Mouse (Mus musculus) midbrain, embryonic 12.5 days (tissue): ENCODE results near the gene Fmo4. TPM values are rescaled to one million over a fixed set of nuclear protein-coding genes. Genes with fewer than 3 reads are reported as not detected.

ENCODE experiments used
- ATAC-seq: fragments of 200-750 bp; cut with Nextera tagmentation; 2 replicates; pipeline ENCODE4 v1.8.0; 2017; ENCODE audit warnings: low read depth, moderate TSS enrichment, moderate library complexity; ENCODE audit not compliant: low FRiP score
- H3K27ac ChIP-seq: fragments of 300-500 bp; sonication (generic); replicated peaks from 2 replicates; pipeline ENCODE4 v1.5.1; 2016; ENCODE audit warnings: mild to moderate bottlenecking
- H3K27me3 ChIP-seq: fragments of 300-500 bp; sonication (generic); 2 replicates; pipeline ENCODE4 v1.6.1; 2016; ENCODE audit warnings: mild to moderate bottlenecking
- H3K36me3 ChIP-seq: fragments of 300-500 bp; sonication (generic); 2 replicates; pipeline ENCODE4 v1.6.1; 2016
- H3K4me1 ChIP-seq: fragments of 300-500 bp; sonication (generic); 2 replicates; pipeline ENCODE4 v1.6.1; 2016
- H3K4me2 ChIP-seq: fragments of 300-500 bp; sonication (generic); replicated peaks from 2 replicates; pipeline ENCODE4 v1.6.1; 2016; ENCODE audit warnings: mild to moderate bottlenecking, moderate library complexity
- H3K4me3 ChIP-seq: fragments of 300-500 bp; sonication (generic); 2 replicates; pipeline ENCODE4 v1.5.1; 2016; ENCODE audit warnings: mild to moderate bottlenecking
- H3K9ac ChIP-seq: fragments of 300-500 bp; sonication (generic); replicated peaks from 2 replicates; pipeline ENCODE4 v1.6.1; 2016; ENCODE audit warnings: mild to moderate bottlenecking, moderate library complexity
- H3K9me3 ChIP-seq: fragments of 300-500 bp; sonication (generic); 2 replicates; pipeline ENCODE4 v1.6.1; 2016; ENCODE audit warnings: mild to moderate bottlenecking
- WGBS: fragments of 180-500 bp; shearing (Covaris S2); methylation state at CpG from one replicate; pipeline ENCODE4 v1.1.7; 2016; 5-methylcytosine and 5-hydroxymethylcytosine counted together
- polyA plus RNA-seq: library from polyadenylated mRNA; unstranded; fragments of >200 nt; fragmentation: Nextera tagmentation; extraction: Ambion mirVana; gene quantifications from 2 replicates; pipeline ENCODE4 v1.2.1, GENCODE M21; 2016

Fmo4 gene
- polyA plus RNA-seq, result 0.18 and 0.24 TPM in 2 replicates

DNA sequence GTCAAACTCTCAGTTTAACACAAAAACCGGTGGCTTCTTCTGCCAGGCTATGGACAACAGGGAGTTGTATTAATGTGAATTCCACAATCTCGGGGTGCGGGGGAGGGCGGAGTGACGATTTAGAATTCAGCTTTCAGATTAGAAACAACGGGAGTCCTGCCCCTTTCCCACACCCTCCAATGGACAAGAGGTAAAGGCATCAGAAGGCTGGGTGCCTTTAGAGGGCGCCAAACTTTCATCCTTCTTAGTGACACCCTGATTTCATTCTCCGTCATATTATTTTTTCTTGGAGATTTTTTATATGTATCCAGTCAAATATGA is at the start of gene Fmo4:
Gene Fmo4, minus strand, starts transcription at position 137 of the 321 bp plus-strand sequence.
- no peaks in the 10 kb centered on the region for H3K9me3 ChIP-seq
- WGBS, result 49% methylated on average over 8 of the region's 8 CpGs
- no peak within 1 kb of the TSS for H3K27ac ChIP-seq
- ATAC-seq, result 0 out of 2 replicates have a peak, but pooled peaks have one; percentile 16
- no peak within 1 kb of the TSS for H3K9ac ChIP-seq
- no peaks in the 10 kb centered on the region for H3K27me3 ChIP-seq
- H3K4me2 ChIP-seq, result no peak within 1 kb of the TSS
- no peak within 1 kb of the TSS for H3K4me3 ChIP-seq
- no peaks in the 10 kb centered on the region for H3K4me1 ChIP-seq
- H3K36me3 ChIP-seq, result no peaks in the 10 kb centered on the region

DNA sequence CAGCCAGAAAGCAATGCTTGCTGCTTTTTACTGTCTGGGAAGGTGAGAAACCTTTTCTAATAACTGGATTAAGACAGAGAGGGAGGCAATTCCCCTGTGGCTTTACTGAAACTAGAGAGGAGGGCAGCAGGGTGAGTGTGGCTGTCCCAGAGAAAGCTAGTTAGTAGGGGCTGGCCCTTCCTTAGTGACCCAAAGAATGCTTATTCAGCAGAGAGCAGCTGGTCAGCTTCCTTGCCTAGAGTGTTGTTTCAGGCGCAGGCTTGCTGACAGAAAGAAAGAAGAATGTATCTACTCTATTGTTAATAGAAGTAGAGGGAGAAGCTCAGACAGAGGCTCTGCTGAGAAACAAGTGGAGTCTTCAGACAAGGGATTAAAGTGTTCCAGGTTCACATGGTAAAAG is 48.6 kb upstream of the Fmo4 start:
- Histone ChIP-seq H3K36me3 (no peaks in the 10 kb centered on the region), H3K27me3 (peaks cover 5% of the 10 kb centered on the region; the same call in 1 of the 2 replicates), H3K4me2 (no peak overlapping the region), H3K4me3 (no peak overlapping the region), H3K27ac (0 out of 2 replicates have a peak overlapping the region, but pooled peaks have one; percentile 8), H3K4me1 (peaks cover 18% of the 10 kb centered on the region), H3K9ac (no peak overlapping the region), H3K9me3 (no peaks in the 10 kb centered on the region)
- no peak for ATAC-seq
- WGBS, result 19% methylated on average over 1 of the region's 1 CpGs

DNA sequence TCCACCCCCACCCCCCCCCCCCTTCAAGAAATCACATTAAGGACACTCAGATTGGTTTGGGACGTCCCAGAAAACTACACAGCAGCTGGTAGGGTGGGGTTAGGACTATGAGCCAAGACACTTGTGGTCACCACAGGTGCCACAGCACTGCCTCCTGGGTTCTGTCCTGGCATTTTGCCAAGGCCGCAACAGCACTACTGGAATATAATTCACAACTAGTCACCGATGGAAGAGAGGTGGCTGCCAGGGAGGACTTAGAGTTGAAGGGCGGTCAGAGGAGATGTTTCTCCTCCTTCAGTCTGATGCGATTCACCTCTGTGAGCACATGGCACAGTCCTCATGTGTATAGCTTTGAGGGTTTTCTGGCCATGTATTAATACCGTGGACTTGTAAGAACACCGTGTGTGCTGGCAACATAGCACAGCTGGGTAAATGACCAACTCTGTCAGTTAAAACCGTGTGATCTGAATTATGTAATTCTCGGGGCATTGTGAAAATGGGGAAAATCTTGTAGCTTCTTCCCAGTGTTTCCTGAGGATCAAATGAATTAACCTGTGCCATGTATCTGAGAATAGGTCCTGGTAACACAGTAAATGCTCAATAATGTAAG is 46.3 kb upstream of the Fmo4 start:
- ATAC-seq, result no peak; the same call in 1 of the 2 replicates
- no peaks in the 10 kb centered on the region for H3K9me3 ChIP-seq
- peaks cover 18% of the 10 kb centered on the region for H3K4me1 ChIP-seq
- H3K9ac ChIP-seq, result no peak overlapping the region
- H3K27ac ChIP-seq, result no peak overlapping the region
- no peaks in the 10 kb centered on the region for H3K36me3 ChIP-seq
- whole genome bisulfite sequencing, result 79% methylated on average over 9 of the region's 9 CpGs
- H3K27me3 ChIP-seq, result peaks cover 5% of the 10 kb centered on the region; the same call in 1 of the 2 replicates
- no peak overlapping the region for H3K4me3 ChIP-seq
- H3K4me2 ChIP-seq, result no peak overlapping the region

DNA sequence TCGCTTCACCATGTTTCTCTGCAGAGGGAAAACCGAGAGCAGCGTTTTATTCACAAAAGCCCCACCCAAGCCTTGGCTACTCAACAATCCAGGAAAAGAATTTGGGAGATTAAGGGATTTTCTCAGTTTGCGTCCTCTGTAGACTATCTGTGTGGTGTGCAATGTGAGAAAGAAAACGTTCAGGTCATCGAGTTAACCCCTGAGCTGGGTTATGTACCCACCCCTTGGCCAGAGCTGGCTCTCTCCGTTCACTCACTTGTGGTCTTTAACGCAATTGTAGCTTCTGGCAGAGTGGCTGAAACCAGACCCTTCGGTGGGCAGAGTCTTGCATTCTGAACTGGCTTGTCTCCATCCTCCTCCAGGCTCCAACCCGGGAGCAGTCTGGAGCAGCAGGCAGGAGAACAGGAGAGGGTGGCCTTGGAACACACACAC is 45.8 kb upstream of the Fmo4 start:
- 25% methylated on average over 10 of the region's 10 CpGs for WGBS
- Histone ChIP-seq H3K27ac (no peak overlapping the region), H3K27me3 (peaks cover 5% of the 10 kb centered on the region; the same call in 1 of the 2 replicates), H3K9me3 (no peaks in the 10 kb centered on the region), H3K36me3 (no peaks in the 10 kb centered on the region), H3K4me3 (no peak overlapping the region), H3K9ac (no peak overlapping the region), H3K4me2 (no peak overlapping the region), H3K4me1 (peaks cover 18% of the 10 kb centered on the region)
- peak; percentile 24; the same call in 1 of the 2 replicates for ATAC-seq

DNA sequence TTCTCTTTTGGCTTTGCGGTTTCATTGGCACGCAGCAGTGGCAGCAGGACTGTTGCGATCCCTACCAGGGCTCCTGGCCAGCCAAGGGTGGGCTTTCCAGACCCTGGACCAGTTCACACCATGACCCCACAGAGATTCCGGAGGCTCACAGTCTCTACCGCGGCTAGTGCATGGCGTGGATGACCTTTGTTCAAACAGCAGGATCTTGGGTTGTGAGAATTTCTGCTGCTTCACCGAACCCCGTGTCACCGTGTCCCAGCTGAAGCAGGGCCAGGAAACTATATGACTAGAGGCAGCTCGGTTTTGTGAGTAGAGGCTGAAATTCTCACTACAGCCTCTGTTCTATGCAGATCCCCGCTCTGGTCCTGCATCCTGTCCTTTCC is 45.0 kb upstream of the Fmo4 start:
- ATAC-seq, result peak; percentile 43
- Histone ChIP-seq H3K4me1 (peaks cover 18% of the 10 kb centered on the region), H3K4me3 (peak overlapping the region; percentile 14; the same call in 1 of the 2 replicates), H3K36me3 (no peaks in the 10 kb centered on the region), H3K27me3 (peaks cover 5% of the 10 kb centered on the region; the same call in 1 of the 2 replicates), H3K9ac (peak overlapping the region; percentile 28; the same call in 1 of the 2 replicates), H3K9me3 (no peaks in the 10 kb centered on the region), H3K27ac (peak overlapping the region; percentile 56; the same call in 1 of the 2 replicates), H3K4me2 (peak overlapping the region; percentile 38)
- 58% methylated on average over 12 of the region's 12 CpGs for WGBS

DNA sequence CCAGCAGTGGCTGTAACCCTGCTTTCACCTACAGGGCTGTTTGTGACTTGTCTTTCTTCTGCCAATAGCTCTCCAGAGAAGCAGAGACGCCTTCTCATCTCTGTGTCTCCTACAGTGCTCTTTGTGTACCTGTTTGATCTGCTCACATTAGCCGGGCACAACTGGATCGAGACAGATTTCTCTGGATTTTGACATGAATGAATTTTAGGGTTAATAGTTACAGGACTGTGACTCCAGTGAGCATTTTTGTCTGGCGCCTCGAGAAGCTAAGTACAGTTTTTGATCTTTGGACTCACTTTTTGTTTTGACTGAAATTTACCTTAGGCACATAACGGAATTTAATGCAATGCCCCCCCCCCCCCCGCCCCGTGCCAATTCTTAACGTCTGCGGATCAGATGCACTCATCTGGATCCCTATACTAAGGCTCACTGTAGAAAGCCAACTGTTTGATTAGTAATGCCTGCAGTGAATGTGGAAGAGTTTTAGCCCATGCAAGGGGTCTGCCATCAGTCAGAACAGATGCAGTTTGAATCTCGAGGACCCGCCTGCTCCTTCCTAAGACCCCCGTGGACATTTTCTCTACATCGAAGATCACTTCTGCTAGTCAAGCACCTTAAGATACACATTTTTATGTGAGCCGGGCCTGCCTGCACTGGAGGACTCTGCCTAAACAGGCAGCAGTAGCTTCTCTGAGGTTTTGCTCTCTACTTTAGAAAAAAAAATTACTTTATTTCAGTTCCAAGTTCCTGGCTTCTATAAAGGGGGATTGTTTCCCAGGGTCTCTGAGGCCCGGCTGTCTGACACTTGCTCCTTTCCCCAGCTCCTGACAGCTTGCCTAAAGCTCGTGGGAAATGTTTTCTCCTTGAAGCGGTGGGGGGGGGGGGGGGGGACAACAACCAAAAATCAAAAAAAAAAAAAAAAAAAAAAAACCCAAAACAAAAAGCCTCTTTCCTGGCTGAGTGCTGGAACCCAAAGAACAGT is 44.3 kb upstream of the Fmo4 start:
- 56% methylated on average over 17 of the region's 18 CpGs for WGBS
- ATAC-seq, result peak; percentile 44; the same call in 1 of the 2 replicates
- Histone ChIP-seq H3K36me3 (no peaks in the 10 kb centered on the region), H3K4me3 (peak overlapping the region; percentile 14; the same call in 1 of the 2 replicates), H3K4me2 (peak overlapping the region; percentile 38), H3K9ac (no peak overlapping the region), H3K27me3 (peaks cover 5% of the 10 kb centered on the region; the same call in 1 of the 2 replicates), H3K4me1 (peaks cover 18% of the 10 kb centered on the region), H3K27ac (peak overlapping the region; percentile 56; the same call in 1 of the 2 replicates), H3K9me3 (no peaks in the 10 kb centered on the region)

DNA sequence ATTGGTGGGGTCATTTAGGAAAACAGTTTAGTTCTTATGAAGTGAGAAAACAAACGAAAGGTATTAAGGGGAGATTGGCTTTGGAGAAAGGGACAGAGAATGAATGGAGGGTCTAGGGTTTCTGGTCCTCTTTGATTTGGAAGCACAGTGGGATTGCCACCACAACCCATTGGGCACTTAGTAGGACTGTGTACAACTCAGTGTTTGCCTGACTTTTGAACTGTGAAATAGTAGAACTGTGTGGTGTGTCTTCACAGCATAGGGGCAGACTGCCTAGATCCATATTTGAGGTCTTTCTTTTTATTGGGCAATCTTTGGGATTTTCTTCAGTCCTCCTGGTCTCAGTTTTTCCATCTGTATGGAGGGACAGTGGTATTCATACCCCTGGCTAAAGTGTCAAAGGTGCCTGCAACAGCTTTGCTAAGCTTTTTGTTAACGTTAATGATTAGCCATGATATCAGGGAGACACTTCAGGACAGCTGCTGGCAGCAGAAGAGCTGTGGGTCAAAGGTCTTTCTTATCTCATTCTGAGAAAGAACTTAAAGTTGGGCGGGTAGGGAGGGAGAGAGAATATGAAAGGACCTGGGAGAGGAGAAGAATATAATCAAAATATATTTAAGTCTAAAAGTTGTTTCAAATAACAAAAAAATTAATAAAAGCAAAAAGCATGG is 40.2 kb upstream of the Fmo4 start:
- ATAC-seq, result no peak
- Histone ChIP-seq H3K4me2 (no peak overlapping the region), H3K9ac (no peak overlapping the region), H3K9me3 (no peaks in the 10 kb centered on the region), H3K36me3 (no peaks in the 10 kb centered on the region), H3K4me1 (peaks cover 6% of the 10 kb centered on the region; the same call in 1 of the 2 replicates), H3K4me3 (no peak overlapping the region), H3K27me3 (no peaks in the 10 kb centered on the region), H3K27ac (no peak overlapping the region)
- 73% methylated on average over 3 of the region's 3 CpGs for WGBS

DNA sequence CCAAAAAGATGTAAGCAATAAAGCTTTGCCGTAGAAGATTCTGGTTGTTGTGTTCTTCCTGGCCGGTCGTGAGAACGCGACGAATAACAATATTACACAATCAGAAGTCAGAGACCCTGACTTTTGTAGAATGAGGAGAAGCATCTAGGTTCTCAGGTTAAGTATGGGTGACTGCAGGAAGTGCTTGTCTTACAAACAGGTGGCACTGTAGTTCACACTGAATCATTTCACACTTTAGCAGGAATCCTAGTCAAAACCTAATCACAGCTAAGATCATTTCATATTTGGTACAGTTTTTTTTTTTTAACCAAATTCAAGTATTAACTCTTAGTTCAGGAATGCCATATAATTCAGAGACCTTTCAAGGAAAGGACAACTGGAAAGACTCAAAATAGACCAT is 33.8 kb upstream of the Fmo4 start:
- no peak for ATAC-seq
- over 99% methylated on average over 6 of the region's 6 CpGs for WGBS
- Histone ChIP-seq H3K4me3 (no peak overlapping the region), H3K9ac (no peak overlapping the region), H3K4me2 (no peak overlapping the region), H3K36me3 (no peaks in the 10 kb centered on the region), H3K4me1 (no peaks in the 10 kb centered on the region), H3K27me3 (no peaks in the 10 kb centered on the region), H3K27ac (no peak overlapping the region), H3K9me3 (no peaks in the 10 kb centered on the region)

DNA sequence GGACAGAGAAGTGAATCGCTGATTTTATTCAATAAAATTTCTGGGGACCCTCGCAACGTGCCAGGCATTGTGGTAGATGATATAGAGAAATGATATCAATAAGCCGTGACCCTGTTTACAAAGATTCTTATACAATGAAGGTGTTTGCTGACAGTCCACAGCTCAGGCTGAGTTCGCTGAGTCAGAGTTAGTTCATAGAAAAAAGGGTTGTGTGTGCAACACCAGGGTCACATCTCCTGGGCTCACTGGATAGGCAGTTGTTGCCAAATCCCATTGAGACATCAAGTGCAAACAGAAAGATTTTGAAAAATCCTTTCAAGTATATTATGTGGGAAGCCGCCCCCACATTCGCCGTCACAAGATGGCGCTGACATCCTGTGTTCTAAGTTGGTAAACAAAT is 26.4 kb upstream of the Fmo4 start:
- no peaks in the 10 kb centered on the region for H3K4me1 ChIP-seq
- H3K9me3 ChIP-seq, result no peaks in the 10 kb centered on the region
- no peaks in the 10 kb centered on the region for H3K36me3 ChIP-seq
- no peak for ATAC-seq
- no peak overlapping the region for H3K27ac ChIP-seq
- H3K4me3 ChIP-seq, result no peak overlapping the region
- WGBS, result 94% methylated on average over 9 of the region's 9 CpGs
- H3K4me2 ChIP-seq, result no peak overlapping the region
- no peak overlapping the region for H3K9ac ChIP-seq
- no peaks in the 10 kb centered on the region; the same call in 1 of the 2 replicates for H3K27me3 ChIP-seq

DNA sequence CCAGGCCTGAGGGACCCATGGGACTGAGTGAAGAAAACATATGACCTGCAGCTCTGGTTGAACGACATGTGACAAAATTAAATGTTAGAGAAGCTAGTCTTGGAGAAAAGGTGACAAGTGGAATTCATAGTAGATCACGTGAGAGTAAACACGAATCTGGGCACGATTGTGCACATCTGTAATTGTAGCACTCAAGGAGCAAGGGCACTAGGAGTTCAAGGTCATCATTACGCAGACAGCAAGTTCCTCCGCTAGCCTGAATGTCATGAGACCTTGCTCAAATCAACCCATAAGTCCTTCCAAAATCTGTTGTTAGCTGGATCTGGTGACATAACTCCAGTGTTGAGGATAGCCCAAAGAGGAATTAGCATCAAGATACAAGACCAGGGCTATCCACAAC is 25.2 kb upstream of the Fmo4 start:
- Histone ChIP-seq H3K9me3 (no peaks in the 10 kb centered on the region), H3K36me3 (no peaks in the 10 kb centered on the region), H3K4me3 (no peak overlapping the region), H3K27ac (no peak overlapping the region), H3K4me2 (no peak overlapping the region), H3K9ac (no peak overlapping the region), H3K27me3 (no peaks in the 10 kb centered on the region; the same call in 1 of the 2 replicates), H3K4me1 (no peaks in the 10 kb centered on the region)
- 95% methylated on average over 6 of the region's 6 CpGs for WGBS
- no peak for ATAC-seq

DNA sequence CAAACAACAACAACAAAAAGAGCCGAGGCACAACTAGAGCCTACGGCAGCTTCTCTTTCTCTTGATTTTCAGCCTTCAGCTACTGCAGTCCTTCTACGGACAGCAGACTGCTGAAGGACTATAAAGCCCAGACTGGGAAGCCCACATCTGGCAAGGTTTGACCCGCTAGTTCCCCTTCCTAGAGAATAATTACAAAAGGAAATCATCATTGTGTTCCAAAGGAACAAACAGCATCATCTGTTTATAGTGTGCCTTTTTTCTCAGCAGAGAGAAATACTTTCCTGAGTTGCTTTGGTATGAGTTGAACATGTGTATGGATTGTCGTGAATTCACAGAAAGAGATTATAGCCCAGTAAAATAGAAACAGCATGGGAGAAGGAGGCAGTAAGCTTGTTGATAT is 20.6 kb upstream of the Fmo4 start:
- no peak overlapping the region for H3K27ac ChIP-seq
- H3K4me3 ChIP-seq, result no peak overlapping the region
- H3K4me2 ChIP-seq, result no peak overlapping the region
- no peaks in the 10 kb centered on the region for H3K9me3 ChIP-seq
- H3K27me3 ChIP-seq, result peaks cover 4% of the 10 kb centered on the region; the same call in 1 of the 2 replicates
- H3K9ac ChIP-seq, result no peak overlapping the region
- H3K36me3 ChIP-seq, result peaks cover 2% of the 10 kb centered on the region; the same call in 1 of the 2 replicates
- peaks cover 12% of the 10 kb centered on the region for H3K4me1 ChIP-seq
- 83% methylated on average over 5 of the region's 5 CpGs for WGBS
- no peak for ATAC-seq
